Mouse (Mus musculus): ENCODE data around the gene Pdzk1.

DNA sequence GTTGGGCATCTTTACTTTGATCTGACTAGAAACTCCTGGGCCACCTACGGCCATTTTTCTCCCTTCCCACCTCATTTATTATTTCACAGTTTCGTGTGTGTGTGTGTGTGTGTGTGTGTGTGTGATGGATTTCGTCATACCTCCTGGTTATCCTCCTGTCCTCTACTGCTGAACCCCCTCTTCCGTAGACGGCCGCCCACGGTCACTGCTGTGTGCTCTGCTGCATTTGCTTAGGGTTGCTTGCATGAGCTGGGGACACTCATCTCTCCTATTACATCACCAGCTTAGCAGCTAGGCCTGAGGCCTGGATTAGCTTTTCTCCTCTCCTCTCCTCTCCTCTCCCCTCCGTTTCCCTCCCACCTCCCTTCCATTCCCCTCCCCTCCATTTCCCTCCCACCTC is 19.4 kb downstream of the Pdzk1 start:
- TF ChIP-seq CTCF (IDR thresholded peaks at IDR 0.05; ENCODE audit: insufficient read depth, low read depth, low read length) (no peak), POLR2A (IDR thresholded peaks at IDR 0.05; ENCODE audit: insufficient read depth, low read depth, low read length) (no peak)
